Mouse (Mus musculus): ENCODE measurements around the gene Grcc10. TPM values are rescaled to one million over a fixed set of nuclear protein-coding genes. Genes with fewer than 3 reads are reported as not detected.
A peak's percentile ranks its signal among the peaks of the same experiment; 100 is the strongest.

The Grcc10 gene
- total RNA-seq, 2 experiments from 2014 or later, result 341 to 388 TPM

- DNase-seq (ENCODE audit: low spot score in 2 of 2), result no peak
Observed at GRCm38 (mm10) chr6:124704417-124704816, 36.8 kb downstream of the Grcc10 start.

GRCm38 (mm10) chr6:124703789-124704188, 37.4 kb downstream of the Grcc10 start:
- no peak for DNase-seq (ENCODE audit: low spot score in 2 of 2)

GRCm38 (mm10) chr6:124702784-124703103, 38.4 kb downstream of the Grcc10 start:
- peak; percentile 57 to 65 for DNase-seq (ENCODE audit: low spot score in 2 of 2)

- no peak for DNase-seq (ENCODE audit: low spot score in 2 of 2)
Observed at GRCm38 (mm10) chr6:124702102-124702783, 38.9 kb downstream of the Grcc10 start.

GRCm38 (mm10) chr6:124701338-124701737, 39.8 kb downstream of the Grcc10 start:
- no peak for DNase-seq (ENCODE audit: low spot score in 2 of 2)

- peak; percentile 51 to 57 for DNase-seq (ENCODE audit: low spot score in 2 of 2)
Observed at GRCm38 (mm10) chr6:124699962-124700610, 41.1 kb downstream of the Grcc10 start.

GRCm38 (mm10) chr6:124699366-124699765, 41.8 kb downstream of the Grcc10 start:
- no peak for DNase-seq (ENCODE audit: low spot score in 2 of 2)

- no peak for DNase-seq (ENCODE audit: low spot score in 2 of 2)
Observed at GRCm38 (mm10) chr6:124698751-124699150, 42.4 kb downstream of the Grcc10 start.

GRCm38 (mm10) chr6:124696441-124697150, 44.6 kb downstream of the Grcc10 start:
- DNase-seq (ENCODE audit: low spot score in 2 of 2), result no peak

GRCm38 (mm10) chr6:124694166-124694955, 46.8 kb downstream of the Grcc10 start:
- peak in 1 of 2 experiments; percentile 52 for DNase-seq (ENCODE audit: low spot score in 2 of 2)

- DNase-seq (ENCODE audit: low spot score in 2 of 2), result no peak
Observed at GRCm38 (mm10) chr6:124693243-124693981, 47.8 kb downstream of the Grcc10 start.

GRCm38 (mm10) chr6:124690517-124690916, 50.7 kb downstream of the Grcc10 start:
- DNase-seq (ENCODE audit: low spot score in 2 of 2), result no peak

Small RNA genes within 50 kb of the gene (microRNA-seq; reads per million reads assigned to microRNA genes)
- gene Mir141 (ENCODE audit: borderline number of aligned reads in 2 of 2) (2.8 to 11.0 reads per million in 2 experiments), gene Mir200c (ENCODE audit: borderline number of aligned reads in 2 of 2) (30.7 to 41.6 reads per million in 2 experiments)

Other genes starting within 250 kb of the Grcc10 start
- gene C1rl, start 248.3 kb downstream of the Grcc10 start, total RNA-seq (2021), result 10 to 100 TPM; 22.7 to 22.8 TPM
- 10 to 100 TPM; 45.4 to 88.8 TPM for gene C1ra, start 229.0 kb downstream of the Grcc10 start, total RNA-seq (2021)
- gene C1s1, start 199.0 kb downstream of the Grcc10 start, total RNA-seq (2021), result 10 to 100 TPM; 48.3 to 69.2 TPM
- gene C1rb, start 171.1 kb downstream of the Grcc10 start, total RNA-seq (2021), result 10 to 100 TPM in 1 of 2 experiments, 1 to 10 TPM in 1; 6.7 to 12.3 TPM
- gene C1s2, start 105.3 kb downstream of the Grcc10 start, total RNA-seq (2021), result 1 to 10 TPM; 2.0 to 2.8 TPM
- 100 to 1,000 TPM in 1 of 2 experiments, 10 to 100 TPM in 1; 92.9 to 108 TPM for gene Lpcat3, start 78.3 kb downstream of the Grcc10 start, total RNA-seq (2021)
- 10 to 100 TPM; 81.0 to 86.4 TPM for gene Emg1, start 29.2 kb downstream of the Grcc10 start, total RNA-seq (2021)
- gene Phb2, start 29.0 kb downstream of the Grcc10 start, total RNA-seq (2021), result 100 to 1,000 TPM; 285 to 301 TPM
- gene Ptpn6, start 2.7 kb downstream of the Grcc10 start, total RNA-seq (2021), result 10 to 100 TPM in 1 of 2 experiments, 1 to 10 TPM in 1; 9.8 to 11.5 TPM
- gene Gm45234, start 14.6 kb upstream of the Grcc10 start, total RNA-seq (2021), result not detected
- gene Atn1, start 15.2 kb upstream of the Grcc10 start, total RNA-seq (2021), result 10 to 100 TPM; 78.4 to 80.2 TPM
- 10 to 100 TPM; 19.8 to 37.7 TPM for gene Eno2, start 28.3 kb upstream of the Grcc10 start, total RNA-seq (2021)
- under 1 TPM in 1 of 2 experiments, not detected in 1; 0.90 TPM for gene Lrrc23, start 38.4 kb upstream of the Grcc10 start, total RNA-seq (2021)
- 10 to 100 TPM; 17.3 to 18.9 TPM for gene Spsb2, start 67.3 kb upstream of the Grcc10 start, total RNA-seq (2021)
- gene Tpi1, start 72.9 kb upstream of the Grcc10 start, total RNA-seq (2021), result 100 to 1,000 TPM; 383 to 517 TPM
- 100 to 1,000 TPM; 107 to 128 TPM for gene Usp5, start 88.1 kb upstream of the Grcc10 start, total RNA-seq (2021)
- 1 to 10 TPM in 1 of 2 experiments, under 1 TPM in 1; 0.77 to 2.7 TPM for gene Cdca3, start 88.2 kb upstream of the Grcc10 start, total RNA-seq (2021)
- gene Gnb3, start 98.9 kb upstream of the Grcc10 start, total RNA-seq (2021), result 1 to 10 TPM; 9.2 to 9.6 TPM
- 10 to 100 TPM; 24.1 to 24.4 TPM for gene P3h3, start 116.4 kb upstream of the Grcc10 start, total RNA-seq (2021)
- 1 to 10 TPM in 1 of 2 experiments, under 1 TPM in 1; 0.76 to 1.8 TPM for gene Gpr162, start 122.6 kb upstream of the Grcc10 start, total RNA-seq (2021)
- gene Cd4, start 146.8 kb upstream of the Grcc10 start, total RNA-seq (2021), result 1 to 10 TPM in 1 of 2 experiments, under 1 TPM in 1; 0.36 to 1.8 TPM
- gene Lag3, start 170.3 kb upstream of the Grcc10 start, total RNA-seq (2021), result 1 to 10 TPM; 1.4 to 2.6 TPM
- 100 to 1,000 TPM; 770 to 874 TPM for gene Ptms, start 178.7 kb upstream of the Grcc10 start, total RNA-seq (2021)
- 100 to 1,000 TPM; 298 to 321 TPM for gene Mlf2, start 190.0 kb upstream of the Grcc10 start, total RNA-seq (2021)
- gene Cops7a, start 224.2 kb upstream of the Grcc10 start, total RNA-seq (2021), result 100 to 1,000 TPM; 112 to 141 TPM